Mouse (Mus musculus) kidney, postnatal 25 days (tissue): ENCODE results near the gene Vwa7.
"Not testable (repeated sequence)": the region's sequence is repeated elsewhere in the genome, so short reads cannot be mapped to it uniquely, and the experiment has no call there.

ENCODE experiments used
- DNase-seq, 2 experiments: peaks; one replicate each; pipeline ENCODE4 v3.0.0; 2021; ENCODE audit warnings: mixed read lengths in 2 of 2

Gene Vwa7

GRCm38 (mm10) chr17:35021842-35022477, 5.6 kb downstream of the Vwa7 start:
- DNase-seq = peak in 1 of 2 experiments; percentile 38

GRCm38 (mm10) chr17:35022541-35023060, 6.2 kb downstream of the Vwa7 start:
- peak in 1 of 2 experiments; percentile 13 for DNase-seq

GRCm38 (mm10) chr17:35023221-35023620, 6.8 kb downstream of the Vwa7 start:
- DNase-seq = no peak

GRCm38 (mm10) chr17:35023756-35024155, 7.4 kb downstream of the Vwa7 start:
- peak in 1 of 2 experiments; percentile 32 for DNase-seq

- DNase-seq = peak in 1 of 2 experiments; percentile 29
Measured at GRCm38 (mm10) chr17:35024261-35024660, 7.9 kb downstream of the Vwa7 start.

GRCm38 (mm10) chr17:35024691-35025488, 8.5 kb downstream of the Vwa7 start:
- peak in 1 of 2 experiments; percentile 41 for DNase-seq

- DNase-seq = peak in 1 of 2 experiments; percentile 24
Measured at GRCm38 (mm10) chr17:35026206-35026605, 9.8 kb downstream of the Vwa7 start.

- peak in 1 of 2 experiments; percentile 33 for DNase-seq
Measured at GRCm38 (mm10) chr17:35027277-35028068, 11.1 kb downstream of the Vwa7 start, which contains the start of gene Sapcd1. TSS of gene Sapcd1 (minus strand) at chr17:35028016.

GRCm38 (mm10) chr17:35028315-35028714, 11.9 kb downstream of the Vwa7 start:
- DNase-seq = peak in 1 of 2 experiments; percentile 23

- DNase-seq = peak; percentile 29 to 39
Measured at GRCm38 (mm10) chr17:35029691-35030532, 13.5 kb downstream of the Vwa7 start.

GRCm38 (mm10) chr17:35031272-35031671, 14.9 kb downstream of the Vwa7 start:
- DNase-seq = no peak

- DNase-seq = no peak
Measured at GRCm38 (mm10) chr17:35031880-35032279, 15.5 kb downstream of the Vwa7 start.

- DNase-seq = no peak
Measured at GRCm38 (mm10) chr17:35032323-35032870, 16.0 kb downstream of the Vwa7 start.

GRCm38 (mm10) chr17:35033703-35034102, 17.3 kb downstream of the Vwa7 start:
- not testable (repeated sequence) for DNase-seq

- DNase-seq = peak in 1 of 2 experiments; percentile 13
Measured at GRCm38 (mm10) chr17:35034896-35035295, 18.5 kb downstream of the Vwa7 start.

- no peak for DNase-seq
Measured at GRCm38 (mm10) chr17:35039121-35039873, 22.9 kb downstream of the Vwa7 start.

GRCm38 (mm10) chr17:35043794-35044193, 27.4 kb downstream of the Vwa7 start:
- DNase-seq = peak in 1 of 2 experiments; percentile 3

GRCm38 (mm10) chr17:35044904-35045806, 28.8 kb downstream of the Vwa7 start:
- DNase-seq = peak in 1 of 2 experiments; percentile 21
